Mouse (Mus musculus) large intestine, adult 2 months (tissue): ENCODE results near the gene Itih4. TPM values are rescaled to one million over a fixed set of nuclear protein-coding genes. Genes with fewer than 3 reads are reported as not detected.

Source experiments
- DNase-seq: peaks from one replicate; pipeline ENCODE4 v3.0.0-alpha.2; 2012; ENCODE audit warnings: low read depth, low spot score
- WGBS: fragments of 180-500 bp; shearing (Covaris S2); methylation state at CpG from one replicate; pipeline ENCODE4 v1.1.7; 2018; 5-methylcytosine and 5-hydroxymethylcytosine counted together
- polyA plus RNA-seq: library from polyadenylated mRNA; depleted of rRNA; stranded (reverse); fragments of >200 nt; gene quantifications from 2 replicates; pipeline ENCODE4 v1.2.3, GENCODE M21; 2012; rRNA removed

The Itih4 gene
- polyA plus RNA-seq, 1 experiment, result 0.02 TPM

DNA sequence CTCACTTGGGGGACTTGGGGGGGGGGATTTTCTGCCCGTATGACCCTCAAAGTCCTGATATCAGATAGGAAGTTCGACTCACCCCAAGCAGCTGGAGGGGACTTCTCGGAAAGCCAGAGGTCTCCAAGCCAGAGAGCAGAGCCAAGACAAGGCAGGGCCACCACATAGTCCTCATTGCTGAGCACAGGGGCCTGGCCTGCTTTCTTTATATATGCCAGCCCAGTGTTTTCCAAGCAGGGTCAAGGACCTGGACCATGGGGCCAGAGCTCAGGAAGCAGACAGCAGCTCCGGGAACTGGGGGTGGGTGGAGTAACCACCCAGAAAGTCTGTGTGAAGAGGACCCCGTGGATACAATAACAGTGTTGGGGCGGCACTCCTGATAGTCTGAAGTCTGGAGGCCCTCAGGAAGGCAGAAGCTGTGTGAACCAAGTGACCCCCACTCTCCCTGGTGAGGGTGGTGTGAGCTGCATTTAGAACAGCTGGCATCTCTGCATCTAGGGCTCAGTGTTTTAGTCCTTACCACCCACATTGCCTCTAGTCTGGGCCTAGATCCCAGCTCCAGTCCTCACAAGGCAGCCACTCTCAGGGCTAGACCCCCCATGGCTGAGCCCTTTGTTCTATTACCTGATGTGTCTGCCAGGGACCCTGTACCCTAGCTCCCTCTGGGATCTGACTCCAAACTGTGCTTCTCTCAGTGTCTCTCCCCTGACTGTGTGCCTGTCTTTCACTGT lies 37.3 kb downstream of the Itih4 start, which contains the start of gene Itih3:
TSS of gene Itih3 (minus strand) at position 386 of the 731 bp plus-strand sequence.
- no peak for DNase-seq
- 51% methylated on average over 6 of the region's 6 CpGs for WGBS

DNA sequence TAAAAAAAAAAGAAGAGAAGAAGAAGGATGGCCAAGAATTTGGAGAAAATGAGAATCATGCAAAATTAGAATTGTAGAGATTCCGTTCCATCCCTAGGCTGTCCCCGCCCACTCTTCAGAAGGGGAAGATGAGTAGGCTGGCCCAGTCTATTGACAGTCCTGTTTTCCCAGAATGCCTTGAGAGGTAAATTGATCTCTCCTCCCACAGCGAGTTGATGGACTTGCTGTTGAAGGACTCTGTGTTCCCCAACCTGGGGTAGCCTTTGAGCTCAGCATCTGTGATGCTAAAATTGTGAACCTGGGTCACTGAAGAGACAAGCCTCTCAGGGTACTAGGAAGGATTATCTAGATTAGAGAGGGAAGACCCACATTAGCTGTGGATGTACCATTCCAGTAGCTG lies 39.2 kb downstream of the Itih4 start:
- no peak for DNase-seq
- 90% methylated on average over 3 of the region's 3 CpGs for WGBS

DNA sequence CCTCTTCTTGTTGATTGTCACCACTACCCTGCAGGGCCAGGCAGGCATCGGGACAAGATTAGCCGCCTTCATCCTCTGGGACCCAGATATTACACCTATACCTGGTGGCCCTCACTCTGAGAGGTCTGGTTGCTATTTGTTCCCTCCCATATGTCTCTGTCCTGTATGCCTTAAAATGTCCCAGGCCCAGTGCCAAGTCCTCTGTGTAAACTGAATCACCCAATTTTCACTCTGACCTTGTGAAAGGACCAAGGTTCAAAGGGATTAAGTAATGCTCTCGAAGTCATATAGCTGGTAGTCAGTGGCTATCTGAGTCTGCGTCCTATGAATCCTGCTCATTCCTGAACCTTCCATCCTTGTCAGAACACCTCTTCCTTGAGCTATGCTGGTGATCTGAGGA lies 44.1 kb downstream of the Itih4 start:
- 64% methylated on average over 4 of the region's 4 CpGs for WGBS
- DNase-seq, result no peak

DNA sequence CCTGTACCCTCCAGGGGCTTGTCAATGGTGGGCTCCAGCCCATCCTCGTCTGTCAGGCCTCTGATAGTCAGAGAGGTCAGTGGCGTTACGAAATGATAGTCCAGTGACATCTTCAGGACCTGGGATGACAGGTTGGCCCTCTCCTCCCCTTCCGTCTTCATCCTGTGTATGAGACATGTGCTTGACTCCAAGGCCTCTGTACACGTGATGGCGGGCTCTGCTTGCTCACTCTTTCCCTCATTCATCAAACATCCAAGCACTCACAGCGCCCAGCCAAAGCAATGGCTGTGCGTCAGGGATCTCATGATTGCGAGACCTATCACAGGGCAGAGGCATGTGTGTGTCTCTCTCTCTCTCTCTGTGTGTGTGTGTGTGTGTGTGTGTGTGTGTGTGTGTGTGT lies 47.1 kb downstream of the Itih4 start:
- no peak for DNase-seq
- WGBS, result 90% methylated on average over 9 of the region's 9 CpGs

DNA sequence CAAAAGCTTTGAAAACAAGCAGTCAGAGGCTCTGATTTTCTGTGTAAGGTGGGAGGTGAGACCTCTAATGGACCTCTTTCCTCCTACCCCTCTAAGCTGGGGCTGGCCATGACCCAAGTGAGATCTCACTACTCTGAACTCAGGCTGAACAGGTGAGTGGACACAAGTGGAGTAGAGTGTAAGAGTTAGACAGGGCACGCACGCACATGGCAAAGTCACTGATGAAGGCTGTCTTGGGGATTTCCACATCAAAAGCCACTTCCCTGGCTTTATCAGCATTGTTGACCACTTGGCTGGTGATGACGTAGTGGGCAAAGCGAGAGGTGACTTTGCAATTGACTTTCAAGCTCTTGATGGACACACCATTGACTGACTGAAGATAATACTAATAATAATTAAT lies 56.0 kb downstream of the Itih4 start:
- no peak for DNase-seq
- WGBS, result 94% methylated on average over 4 of the region's 4 CpGs

DNA sequence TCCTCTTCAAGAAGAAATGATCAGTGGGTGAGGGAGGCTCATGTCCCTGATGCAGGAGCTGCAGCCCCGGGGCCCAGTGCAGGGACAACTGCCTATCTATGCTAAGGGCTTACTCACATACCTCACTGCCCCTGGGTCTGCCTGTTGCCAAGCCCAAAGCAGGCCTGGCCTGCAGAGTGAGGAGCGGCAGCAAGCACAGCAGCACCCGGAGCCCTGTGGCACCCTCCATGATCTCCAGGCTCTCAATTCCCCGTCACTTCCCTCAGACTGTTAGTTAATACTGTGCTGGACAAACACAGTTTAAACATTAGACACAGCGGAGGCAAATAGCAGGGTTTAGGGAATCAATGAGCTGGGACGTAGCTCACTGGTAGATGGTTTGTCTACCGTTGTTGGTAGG lies 56.8 kb downstream of the Itih4 start, which contains the start of gene Itih1:
TSS of gene Itih1 (minus strand) at position 252 of the 400 bp plus-strand sequence.
- no peak for DNase-seq
- 62% methylated on average over 7 of the region's 7 CpGs for WGBS

DNA sequence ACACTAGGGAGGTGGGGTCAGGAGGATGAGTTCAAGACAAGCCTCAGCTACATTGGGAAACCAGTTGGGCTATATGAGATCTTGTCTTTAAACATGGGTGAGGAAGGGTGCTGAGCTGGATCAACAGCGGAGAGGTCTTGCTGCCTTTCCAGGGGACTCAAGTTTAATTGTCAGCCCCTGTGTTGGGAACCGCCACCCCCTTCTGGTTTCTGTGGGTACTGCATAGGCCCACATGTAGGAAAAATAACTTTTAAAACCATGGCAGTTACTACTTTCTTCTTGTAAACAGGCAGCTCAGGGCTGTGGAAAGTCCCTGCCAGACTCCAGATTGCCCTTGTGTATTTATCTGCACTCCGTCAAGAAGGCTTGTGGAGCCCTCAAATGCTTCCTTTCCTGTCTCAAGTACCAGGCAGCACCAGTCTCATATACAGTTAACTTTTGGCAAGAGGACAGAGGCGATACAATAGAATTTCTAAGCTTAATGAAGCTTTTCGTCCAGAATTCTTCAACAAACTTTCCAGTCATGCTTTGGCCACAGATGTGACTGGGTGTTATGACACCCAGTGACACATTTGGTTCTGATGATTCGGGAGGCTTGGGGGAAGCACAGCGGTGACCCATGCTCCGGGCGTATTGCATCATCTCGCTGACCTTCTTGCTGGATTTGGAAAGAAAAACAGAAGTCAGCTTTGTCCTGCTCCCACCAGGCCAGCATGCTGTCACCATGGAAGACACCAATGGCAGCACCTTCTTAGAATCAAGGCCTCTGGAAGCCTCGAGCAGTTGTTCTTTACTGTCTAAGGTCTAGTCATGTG lies 57.8 kb downstream of the Itih4 start:
- no peak for DNase-seq

DNA sequence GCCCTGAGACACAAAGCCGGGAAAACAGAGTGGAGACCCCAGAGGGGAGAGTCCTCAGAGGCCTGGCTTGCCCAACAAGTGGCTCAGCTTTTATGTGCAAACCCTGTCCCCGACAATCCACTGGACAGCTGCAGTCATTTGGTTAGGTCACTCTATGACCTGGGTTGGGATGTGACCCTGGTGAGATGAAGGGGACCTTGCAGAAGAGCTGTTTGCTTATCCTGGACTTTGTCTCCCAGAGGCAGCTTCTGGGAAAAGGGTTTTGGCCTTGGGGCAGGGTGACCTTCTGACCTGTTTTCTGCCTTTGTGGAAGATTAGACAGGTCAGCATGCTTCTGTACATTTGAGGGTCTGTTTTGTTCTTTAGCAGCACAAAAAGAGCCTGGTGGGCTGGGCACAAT lies 58.5 kb downstream of the Itih4 start:
- no peak for DNase-seq

More for the DNA sequence above, 57.8 kb downstream of the Itih4 start:
- WGBS, result 57% methylated on average over 11 of the region's 11 CpGs

DNA sequence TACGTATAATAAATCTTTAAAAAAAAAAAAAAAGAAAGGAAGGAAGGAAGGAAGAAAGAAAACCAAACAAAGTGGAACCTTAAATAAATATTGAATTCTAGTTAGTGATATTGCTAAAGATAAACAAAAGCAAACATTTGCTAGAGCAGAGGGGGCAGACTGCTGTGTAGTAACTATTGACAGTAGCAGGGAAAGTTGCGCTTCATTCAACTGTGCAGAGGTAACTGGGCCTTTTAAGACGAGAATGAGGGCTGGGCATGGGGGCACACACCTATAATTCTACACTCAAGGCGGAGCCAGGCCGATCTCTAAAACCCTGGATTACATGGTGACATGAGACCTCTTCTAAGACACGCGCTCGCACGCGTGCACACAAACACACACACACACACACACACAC lies 63.7 kb downstream of the Itih4 start:
- WGBS, result 83% methylated on average over 10 of the region's 10 CpGs
- no peak for DNase-seq

More for the DNA sequence above, 58.5 kb downstream of the Itih4 start:
- WGBS, result 66% methylated on average over 2 of the region's 2 CpGs

DNA sequence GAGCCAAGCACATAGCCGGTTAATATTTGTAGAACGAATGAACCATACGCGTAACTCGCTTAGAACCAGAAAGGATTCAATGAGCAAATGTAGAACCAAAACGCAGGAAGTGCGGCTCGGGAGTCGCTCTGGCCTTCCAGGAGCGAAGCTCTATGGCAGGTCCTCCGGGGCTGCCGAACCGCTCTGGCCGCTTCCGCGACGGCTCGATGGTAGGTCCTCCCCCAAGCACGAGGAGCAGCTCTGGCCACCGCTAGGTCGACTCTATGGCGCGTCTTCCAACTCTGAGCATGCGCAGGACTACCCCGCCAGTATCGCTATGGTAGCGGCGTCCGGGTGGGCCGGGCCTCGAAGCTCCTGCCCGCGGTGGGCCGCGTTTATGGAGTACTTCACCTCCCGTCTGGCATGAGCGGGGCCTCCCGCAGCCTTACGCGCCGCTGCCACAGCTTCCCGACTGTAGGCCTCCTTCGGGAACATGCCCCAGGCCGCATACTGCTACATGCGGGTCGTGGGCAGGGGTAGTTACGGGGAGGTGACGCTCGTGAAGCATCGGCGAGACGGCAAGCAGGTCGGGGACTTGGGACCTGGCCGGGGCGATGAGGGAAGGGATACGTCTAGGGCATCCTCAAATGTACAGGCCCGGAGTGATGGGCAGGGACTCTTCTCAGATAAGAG lies 65.0 kb downstream of the Itih4 start, which contains the start of gene Nek4:
TSS of gene Nek4 (plus strand) at position 224 of the 672 bp plus-strand sequence.
- peak; percentile 74 for DNase-seq
- WGBS, result under 1% methylated on average over 57 of the region's 57 CpGs

Other genes with a start within 250 kb of the Itih4 start
- 9.1 and 10.7 TPM in 2 replicates for gene Rft1, start 232.1 kb upstream of the Itih4 start, polyA plus RNA-seq
- gene Sfmbt1, start 171.6 kb upstream of the Itih4 start, polyA plus RNA-seq, result 1.8 and 1.9 TPM in 2 replicates
- gene Tmem110, start 60.9 kb upstream of the Itih4 start, polyA plus RNA-seq, result 8.1 and 9.1 TPM in 2 replicates
- 42.7 and 49.2 TPM in 2 replicates for gene Mustn1, start 7.3 kb upstream of the Itih4 start, polyA plus RNA-seq
- 0.42 and 0.73 TPM in 2 replicates for gene Itih3, start 37.3 kb downstream of the Itih4 start, polyA plus RNA-seq
- gene Itih1, start 56.8 kb downstream of the Itih4 start, polyA plus RNA-seq, result 0.04 TPM in 1 of 2 replicates, not detected in the other
- gene Nek4, start 64.9 kb downstream of the Itih4 start, polyA plus RNA-seq, result 1.5 and 2.9 TPM in 2 replicates
- gene Glt8d1, start 114.9 kb downstream of the Itih4 start, polyA plus RNA-seq, result 9.9 and 10.1 TPM in 2 replicates
- gene Spcs1, start 115.2 kb downstream of the Itih4 start, polyA plus RNA-seq, result 206 TPM in 2 replicates
- gene Pbrm1, start 132.7 kb downstream of the Itih4 start, polyA plus RNA-seq, result 6.0 and 9.7 TPM in 2 replicates
- gene Gnl3, start 132.7 kb downstream of the Itih4 start, polyA plus RNA-seq, result 20.7 and 21.0 TPM in 2 replicates
- gene Smim4, start 242.5 kb downstream of the Itih4 start, polyA plus RNA-seq, result 25.4 and 30.4 TPM in 2 replicates
- gene Nt5dc2, start 244.6 kb downstream of the Itih4 start, polyA plus RNA-seq, result 9.5 and 9.8 TPM in 2 replicates